Comparison of ENCODE assay signal across 8 mouse cellular contexts in the genomic region with DNA sequence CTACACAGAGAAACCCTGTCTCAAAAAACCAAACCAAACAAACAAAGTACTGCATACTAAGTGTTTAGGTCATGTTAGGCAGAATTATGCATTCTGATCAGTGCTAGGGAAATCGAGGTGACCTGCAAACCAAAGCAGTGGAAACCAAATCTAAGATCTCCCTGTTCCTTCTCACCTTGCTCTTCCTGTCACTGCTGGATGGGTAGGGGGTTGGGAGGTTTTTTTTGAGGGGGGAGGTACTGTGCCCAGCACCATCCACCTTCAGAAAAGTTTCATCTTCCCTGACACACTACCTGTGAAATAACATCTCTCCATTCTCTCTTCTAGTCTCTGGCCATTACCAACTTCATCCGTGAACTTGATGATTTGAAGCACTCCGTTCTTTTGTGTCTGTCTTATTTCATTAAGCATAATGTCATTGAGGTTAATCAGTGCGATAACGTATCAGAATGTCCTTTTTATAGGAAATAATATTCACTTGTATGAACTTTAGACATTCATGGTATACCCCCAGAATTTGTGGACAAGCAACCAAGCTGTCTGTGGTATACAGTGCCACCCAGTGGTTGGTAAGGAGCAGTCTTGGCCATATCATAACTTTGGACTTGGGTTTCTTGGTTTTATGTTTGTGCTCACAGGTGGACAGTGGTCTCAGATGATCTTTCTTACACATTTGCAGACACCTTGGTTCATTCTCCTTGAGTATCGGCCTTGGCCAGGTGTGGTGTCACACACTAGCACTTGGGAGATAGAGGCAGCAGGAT. TPM values are rescaled to one million over a fixed set of nuclear protein-coding genes. Genes with fewer than 3 reads are reported as not detected.
DNase-seq lines count a peak whose midpoint lies in the region; ATAC-seq lines count a peak whose summit lies in the region.

No protein-coding gene starts in this region.

- no peaks in the 10 kb centered on the region for H3K27me3 ChIP-seq in erythroblast, embryonic 14.5 days (ENCODE audit: control insufficient read depth)
- H3K27me3 ChIP-seq in stomach, embryonic 15.5 days (replicated peaks), result no peaks in the 10 kb centered on the region

- H3K4me2 ChIP-seq in stomach, embryonic 15.5 days, result no peak overlapping the region

- peak; percentile 8 for DNase-seq in spleen, adult 12 weeks (ENCODE audit: low spot score)
- no peak for DNase-seq in spleen, adult 18-20 months
- peak; percentile 39 to 54 for DNase-seq in kidney, postnatal 36 days
- DNase-seq in frontal cortex, postnatal 10 days (ENCODE audit: low spot score in 2 of 2), result no peak

- peak overlapping the region; percentile 94 for H3K4me3 ChIP-seq in erythroblast, embryonic 14.5 days (replicated peaks)
- no peak overlapping the region for H3K4me3 ChIP-seq in stomach, embryonic 15.5 days (replicated peaks)

- H3K9ac ChIP-seq in stomach, embryonic 15.5 days, result no peak overlapping the region

- ATAC-seq in erythroblast, adult 5-6 weeks (replicated peaks; ENCODE audit: low FRiP score, poor library complexity, severe bottlenecking), result no peak
- ATAC-seq in stomach, embryonic 15.5 days (ENCODE audit: insufficient read depth, low FRiP score, low read depth), result no peak
- no peak for ATAC-seq in frontal cortex, adult (ENCODE audit: low TSS enrichment)

- H3K36me3 ChIP-seq in erythroblast, embryonic 14.5 days (ENCODE audit: control insufficient read depth), result peaks cover 32% of the 10 kb centered on the region
- H3K36me3 ChIP-seq in stomach, embryonic 15.5 days, result peaks cover 6% of the 10 kb centered on the region; the same call in 1 of the 2 replicates

- H3K9me3 ChIP-seq in erythroblast, embryonic 14.5 days (ENCODE audit: control insufficient read depth, low read length), result no peaks in the 10 kb centered on the region; the same call in 1 of the 2 replicates
- no peaks in the 10 kb centered on the region for H3K9me3 ChIP-seq in stomach, embryonic 15.5 days

- WGBS in stomach, embryonic 15.5 days, result 93% methylated on average over 6 of the region's 6 CpGs

- peaks cover 73% of the 10 kb centered on the region for H3K4me1 ChIP-seq in erythroblast, embryonic 14.5 days (ENCODE audit: control insufficient read depth)
- peaks cover 13% of the 10 kb centered on the region for H3K4me1 ChIP-seq in stomach, embryonic 15.5 days

- peak overlapping the region; percentile 98; the same call in 1 of the 2 replicates for H3K27ac ChIP-seq in stomach, embryonic 15.5 days

RNA-seq across cellular contexts. Expression of a gene that starts 2.3 kb away (rescaled TPM):
- 0.54 and 1.1 TPM in 2 replicates for polyA plus RNA-seq in erythroblast, embryonic 14.5 days (2012)
- 22.2 and 27.1 TPM in 2 replicates for total RNA-seq in erythroblast, adult 5-6 weeks (2015; ENCODE audit: low replicate concordance)
- total RNA-seq in erythroblast, adult 5-6 weeks (2017; ENCODE audit: low replicate concordance), result 28.9 and 35.9 TPM in 2 replicates
- 107 and 123 TPM in 2 replicates for polyA plus RNA-seq in stomach, embryonic 15.5 days (2015; fragmentation: Nextera tagmentation; extraction: Ambion mirVana)

RNA-seq across cellular contexts. Expression of a gene that starts 2.4 kb away (rescaled TPM):
- polyA plus RNA-seq in erythroblast, embryonic 14.5 days (2012), result 14.7 and 14.8 TPM in 2 replicates
- 6.7 and 8.8 TPM in 2 replicates for total RNA-seq in erythroblast, adult 5-6 weeks (2015; ENCODE audit: low replicate concordance)
- total RNA-seq in erythroblast, adult 5-6 weeks (2017; ENCODE audit: low replicate concordance), result 8.3 and 12.4 TPM in 2 replicates
- polyA plus RNA-seq in stomach, embryonic 15.5 days (2015; fragmentation: Nextera tagmentation; extraction: Ambion mirVana), result 14.2 and 14.3 TPM in 2 replicates

Comparison
In these comparisons a context has a peak if more than half of its experiments do, and no peak if none do; other contexts are left out.
1. DNase-seq: peak in spleen, adult 12 weeks (single experiment) and kidney, postnatal 36 days (2 of 2); none in spleen, adult 18-20 months (0 of 2) and frontal cortex, postnatal 10 days (0 of 2).
2. RNA of a gene that starts 2.3 kb away (polyA plus RNA-seq): 107 to 123 TPM in stomach, embryonic 15.5 days; 0.54 to 1.1 TPM in erythroblast, embryonic 14.5 days; every median in the first group is over 10 times any median in the second.